Mouse (Mus musculus): ENCODE results near the gene Arl8b. TPM values are rescaled to one million over a fixed set of nuclear protein-coding genes. Genes with fewer than 3 reads are reported as not detected.

Arl8b gene
- total and polyA plus RNA-seq, 2 experiments from 2014 or later: 73.1 to 105 TPM

- DNase-seq (ENCODE audit: low spot score) (no peak), ATAC-seq (ENCODE audit: low FRiP score) (no peak)
- Histone ChIP-seq H3K36me3 (ENCODE audit: insufficient read depth, low read length) (peaks cover 2% of the 10 kb centered on the region; the same call in 1 of the 2 replicates), H3K27ac (ENCODE audit: low read depth, low read length) (no peak overlapping the region), H3K9me3 (ENCODE audit: low read length) (no peaks in the 10 kb centered on the region), H3K4me2 (ENCODE audit: low read depth, low read length, poor library complexity, severe bottlenecking) (no peak overlapping the region), H3K9ac (replicated peaks; ENCODE audit: low read length, poor library complexity, severe bottlenecking) (no peak overlapping the region), H3K27me3 (ENCODE audit: insufficient read depth, low read length) (no peaks in the 10 kb centered on the region), H3K4me3 (ENCODE audit: low read depth, low read length) (no peak overlapping the region), H3K4me1 (ENCODE audit: insufficient read depth, low read length) (peaks cover 3% of the 10 kb centered on the region; the same call in 1 of the 2 replicates)
- no peak for TF ChIP-seq CTCF (IDR thresholded peaks at IDR 0.05)
- WGBS: 92% methylated on average over 6 of the region's 6 CpGs
These were observed 50.1 kb downstream of the Arl8b start for GRCm38 (mm10) chr6:108832989-108833388.

GRCm38 (mm10) chr6:108833963-108834697 is 51.2 kb downstream of the Arl8b start:
- no peaks in the 10 kb centered on the region for H3K27me3 ChIP-seq (ENCODE audit: insufficient read depth, low read length)
- no peak overlapping the region for H3K4me2 ChIP-seq (ENCODE audit: low read depth, low read length, poor library complexity, severe bottlenecking)
- 90% methylated on average over 8 of the region's 8 CpGs for WGBS
- no peak overlapping the region for H3K27ac ChIP-seq (ENCODE audit: low read depth, low read length)
- ATAC-seq (ENCODE audit: low FRiP score): no peak
- no peak for TF ChIP-seq CTCF (IDR thresholded peaks at IDR 0.05)
- H3K9me3 ChIP-seq (ENCODE audit: low read length): no peaks in the 10 kb centered on the region
- H3K4me3 ChIP-seq (ENCODE audit: low read depth, low read length): no peak overlapping the region
- DNase-seq (ENCODE audit: low spot score): no peak
- H3K4me1 ChIP-seq (ENCODE audit: insufficient read depth, low read length): peaks cover 3% of the 10 kb centered on the region; the same call in 1 of the 2 replicates
- peaks cover 7% of the 10 kb centered on the region; the same call in 1 of the 2 replicates for H3K36me3 ChIP-seq (ENCODE audit: insufficient read depth, low read length)
- no peak overlapping the region for H3K9ac ChIP-seq (replicated peaks; ENCODE audit: low read length, poor library complexity, severe bottlenecking)

GRCm38 (mm10) chr6:108835765-108836691 is 53.1 kb downstream of the Arl8b start:
- TF ChIP-seq CTCF (IDR thresholded peaks at IDR 0.05): no peak

GRCm38 (mm10) chr6:108837081-108837480 is 54.2 kb downstream of the Arl8b start:
- H3K4me3 ChIP-seq (ENCODE audit: low read depth, low read length): no peak overlapping the region
- peaks cover 9% of the 10 kb centered on the region; the same call in 1 of the 2 replicates for H3K36me3 ChIP-seq (ENCODE audit: insufficient read depth, low read length)
- no peak overlapping the region for H3K4me2 ChIP-seq (ENCODE audit: low read depth, low read length, poor library complexity, severe bottlenecking)
- ATAC-seq (ENCODE audit: low FRiP score) (no peak), DNase-seq (ENCODE audit: low spot score) (no peak)
- H3K27me3 ChIP-seq (ENCODE audit: insufficient read depth, low read length): no peaks in the 10 kb centered on the region
- H3K9me3 ChIP-seq (ENCODE audit: low read length): no peaks in the 10 kb centered on the region
- H3K27ac ChIP-seq (ENCODE audit: low read depth, low read length): no peak overlapping the region
- TF ChIP-seq CTCF (IDR thresholded peaks at IDR 0.05): no peak
- H3K4me1 ChIP-seq (ENCODE audit: insufficient read depth, low read length): no peaks in the 10 kb centered on the region
- no peak overlapping the region for H3K9ac ChIP-seq (replicated peaks; ENCODE audit: low read length, poor library complexity, severe bottlenecking)
- 95% methylated on average over 4 of the region's 4 CpGs for WGBS

More at GRCm38 (mm10) chr6:108835765-108836691, 53.1 kb downstream of the Arl8b start:
- Histone ChIP-seq H3K4me3 (ENCODE audit: low read depth, low read length) (no peak overlapping the region), H3K27ac (ENCODE audit: low read depth, low read length) (no peak overlapping the region), H3K9ac (replicated peaks; ENCODE audit: low read length, poor library complexity, severe bottlenecking) (no peak overlapping the region), H3K27me3 (ENCODE audit: insufficient read depth, low read length) (no peaks in the 10 kb centered on the region), H3K9me3 (ENCODE audit: low read length) (no peaks in the 10 kb centered on the region), H3K36me3 (ENCODE audit: insufficient read depth, low read length) (peaks cover 7% of the 10 kb centered on the region; the same call in 1 of the 2 replicates), H3K4me2 (ENCODE audit: low read depth, low read length, poor library complexity, severe bottlenecking) (no peak overlapping the region), H3K4me1 (ENCODE audit: insufficient read depth, low read length) (no peaks in the 10 kb centered on the region)
- no peak for ATAC-seq (ENCODE audit: low FRiP score)
- WGBS: 87% methylated on average over 16 of the region's 16 CpGs
- DNase-seq (ENCODE audit: low spot score): no peak

GRCm38 (mm10) chr6:108837958-108838357 is 55.1 kb downstream of the Arl8b start:
- Histone ChIP-seq H3K4me2 (ENCODE audit: low read depth, low read length, poor library complexity, severe bottlenecking) (no peak overlapping the region), H3K9ac (replicated peaks; ENCODE audit: low read length, poor library complexity, severe bottlenecking) (no peak overlapping the region), H3K27me3 (ENCODE audit: insufficient read depth, low read length) (no peaks in the 10 kb centered on the region), H3K36me3 (ENCODE audit: insufficient read depth, low read length) (peaks cover 11% of the 10 kb centered on the region), H3K27ac (ENCODE audit: low read depth, low read length) (no peak overlapping the region), H3K4me3 (ENCODE audit: low read depth, low read length) (no peak overlapping the region), H3K4me1 (ENCODE audit: insufficient read depth, low read length) (no peaks in the 10 kb centered on the region), H3K9me3 (ENCODE audit: low read length) (no peaks in the 10 kb centered on the region)
- no peak for TF ChIP-seq CTCF (IDR thresholded peaks at IDR 0.05)
- no peak for ATAC-seq (ENCODE audit: low FRiP score)
- no peak for DNase-seq (ENCODE audit: low spot score)
- WGBS: 90% methylated on average over 4 of the region's 4 CpGs

Measured in midbrain, postnatal 0 days (tissue).